Mouse (Mus musculus): ENCODE data around the gene Nckap5l. TPM values are rescaled to one million over a fixed set of nuclear protein-coding genes. Genes with fewer than 3 reads are reported as not detected.

Nckap5l gene
- polyA plus RNA-seq, 1 experiment: 48.6 TPM

GRCm38 (mm10) chr15:99376240-99376639 is 81.3 kb downstream of the Nckap5l start:
- TF ChIP-seq CTCF (IDR thresholded peaks at IDR 0.05; ENCODE audit: borderline replicate concordance, control insufficient read depth, extremely low read depth, insufficient read depth, low read length, poor library complexity) (no peak), POLR2A (IDR thresholded peaks at IDR 0.05; ENCODE audit: control insufficient read depth, extremely low read depth, insufficient read depth, low read length, poor library complexity) (no peak)
- H3K4me1 ChIP-seq (replicated peaks; ENCODE audit: control insufficient read depth, insufficient read depth, low read length): no peaks in the 10 kb centered on the region
- no peak overlapping the region for H3K27ac ChIP-seq (ENCODE audit: control insufficient read depth, insufficient read depth, low read length)
- H3K36me3 ChIP-seq (ENCODE audit: control insufficient read depth, insufficient read depth, low read length): no peaks in the 10 kb centered on the region
- 98% methylated on average over 5 of the region's 5 CpGs for WGBS
- H3K27me3 ChIP-seq (ENCODE audit: control insufficient read depth, insufficient read depth, low read length): no peaks in the 10 kb centered on the region
- H3K4me3 ChIP-seq (ENCODE audit: control insufficient read depth, insufficient read depth, low read length): no peak overlapping the region
- DNase-seq: no peak

GRCm38 (mm10) chr15:99375581-99375980 is 82.0 kb downstream of the Nckap5l start:
- H3K36me3 ChIP-seq (ENCODE audit: control insufficient read depth, insufficient read depth, low read length): no peaks in the 10 kb centered on the region
- H3K4me3 ChIP-seq (ENCODE audit: control insufficient read depth, insufficient read depth, low read length): no peak overlapping the region
- no peaks in the 10 kb centered on the region for H3K27me3 ChIP-seq (ENCODE audit: control insufficient read depth, insufficient read depth, low read length)
- peaks cover 2% of the 10 kb centered on the region; the same call in 1 of the 2 replicates for H3K4me1 ChIP-seq (replicated peaks; ENCODE audit: control insufficient read depth, insufficient read depth, low read length)
- DNase-seq: no peak
- TF ChIP-seq POLR2A (IDR thresholded peaks at IDR 0.05; ENCODE audit: control insufficient read depth, extremely low read depth, insufficient read depth, low read length, poor library complexity) (no peak), CTCF (IDR thresholded peaks at IDR 0.05; ENCODE audit: borderline replicate concordance, control insufficient read depth, extremely low read depth, insufficient read depth, low read length, poor library complexity) (no peak)
- 97% methylated on average over 3 of the region's 3 CpGs for WGBS
- H3K27ac ChIP-seq (ENCODE audit: control insufficient read depth, insufficient read depth, low read length): no peak overlapping the region

DNA sequence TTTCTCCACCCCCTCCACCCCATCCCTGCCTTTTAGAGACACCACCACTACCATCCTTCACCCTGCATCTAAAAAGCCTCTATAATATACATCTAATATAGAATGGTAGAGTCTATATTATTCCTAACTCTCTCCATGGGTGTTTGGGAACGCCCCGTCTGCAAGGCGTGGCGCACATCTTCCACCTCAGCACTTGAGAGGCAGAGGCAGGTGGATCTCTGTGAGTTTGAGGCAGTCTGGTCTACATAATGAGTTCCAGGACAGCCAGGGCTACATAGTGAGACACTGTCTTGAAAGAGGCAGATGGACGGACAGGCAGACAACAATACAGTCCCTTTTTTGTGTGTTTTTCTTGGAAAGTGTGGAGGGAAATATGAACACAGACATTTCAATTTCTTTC is 82.5 kb downstream of the Nckap5l start:
- TF ChIP-seq POLR2A (IDR thresholded peaks at IDR 0.05; ENCODE audit: control insufficient read depth, extremely low read depth, insufficient read depth, low read length, poor library complexity) (no peak), CTCF (IDR thresholded peaks at IDR 0.05; ENCODE audit: borderline replicate concordance, control insufficient read depth, extremely low read depth, insufficient read depth, low read length, poor library complexity) (no peak)
- H3K4me3 ChIP-seq (ENCODE audit: control insufficient read depth, insufficient read depth, low read length): no peak overlapping the region
- no peaks in the 10 kb centered on the region for H3K36me3 ChIP-seq (ENCODE audit: control insufficient read depth, insufficient read depth, low read length)
- no peak overlapping the region for H3K27ac ChIP-seq (ENCODE audit: control insufficient read depth, insufficient read depth, low read length)
- 97% methylated on average over 5 of the region's 5 CpGs for WGBS
- peaks cover 3% of the 10 kb centered on the region; the same call in 1 of the 2 replicates for H3K4me1 ChIP-seq (replicated peaks; ENCODE audit: control insufficient read depth, insufficient read depth, low read length)
- no peak for DNase-seq
- no peaks in the 10 kb centered on the region for H3K27me3 ChIP-seq (ENCODE audit: control insufficient read depth, insufficient read depth, low read length)

DNA sequence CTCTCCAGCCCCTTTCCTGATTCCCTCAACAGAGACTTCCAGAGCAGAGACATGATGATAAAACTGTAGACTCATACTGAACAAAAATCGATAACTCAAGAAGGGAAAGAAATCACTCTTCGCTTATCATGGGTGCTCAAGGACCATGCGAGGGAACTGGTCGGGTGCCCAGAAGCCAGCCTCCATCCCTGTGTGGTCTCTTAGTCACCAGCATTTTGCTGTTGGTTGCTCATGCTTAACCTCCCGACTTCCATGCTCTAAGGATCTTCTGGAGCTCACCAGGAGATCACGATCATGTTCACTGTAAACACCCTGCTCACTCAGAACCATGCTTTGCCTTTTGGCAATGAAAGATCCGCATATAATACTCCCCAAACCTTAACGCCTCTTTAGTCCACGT is 84.8 kb downstream of the Nckap5l start:
- H3K4me1 ChIP-seq (replicated peaks; ENCODE audit: control insufficient read depth, insufficient read depth, low read length): peaks cover 7% of the 10 kb centered on the region
- H3K27ac ChIP-seq (ENCODE audit: control insufficient read depth, insufficient read depth, low read length): no peak overlapping the region
- no peak for TF ChIP-seq POLR2A (IDR thresholded peaks at IDR 0.05; ENCODE audit: control insufficient read depth, extremely low read depth, insufficient read depth, low read length, poor library complexity)
- TF ChIP-seq CTCF (IDR thresholded peaks at IDR 0.05; ENCODE audit: borderline replicate concordance, control insufficient read depth, extremely low read depth, insufficient read depth, low read length, poor library complexity): no peak
- DNase-seq: no peak
- 89% methylated on average over 9 of the region's 9 CpGs for WGBS
- no peaks in the 10 kb centered on the region for H3K36me3 ChIP-seq (ENCODE audit: control insufficient read depth, insufficient read depth, low read length)
- no peaks in the 10 kb centered on the region for H3K27me3 ChIP-seq (ENCODE audit: control insufficient read depth, insufficient read depth, low read length)
- no peak overlapping the region for H3K4me3 ChIP-seq (ENCODE audit: control insufficient read depth, insufficient read depth, low read length)

Other genes with a start within 250 kb of the Nckap5l start
- 83.5 and 85.5 TPM in 2 replicates for gene Kcnh3, start 232.9 kb downstream of the Nckap5l start, polyA plus RNA-seq (2012; rRNA removed)
- 131 and 133 TPM in 2 replicates for gene Mcrs1, start 205.8 kb downstream of the Nckap5l start, polyA plus RNA-seq (2012; rRNA removed)
- gene Prpf40b, start 162.7 kb downstream of the Nckap5l start, polyA plus RNA-seq (2012; rRNA removed): 29.3 and 37.0 TPM in 2 replicates
- gene Fam186b, start 161.9 kb downstream of the Nckap5l start, polyA plus RNA-seq (2012; rRNA removed): 0.04 and 0.11 TPM in 2 replicates
- 55.5 and 59.6 TPM in 2 replicates for gene Fmnl3, start 87.3 kb downstream of the Nckap5l start, polyA plus RNA-seq (2012; rRNA removed)
- gene Tmbim6, start 64.9 kb downstream of the Nckap5l start, polyA plus RNA-seq (2012; rRNA removed): 723 and 818 TPM in 2 replicates
- 12.4 and 13.7 TPM in 2 replicates for gene Bcdin3d, start 17.0 kb upstream of the Nckap5l start, polyA plus RNA-seq (2012; rRNA removed)
- gene Faim2, start 70.4 kb upstream of the Nckap5l start, polyA plus RNA-seq (2012; rRNA removed): 0.18 and 0.81 TPM in 2 replicates
- 0.47 TPM in 1 of 2 replicates, not detected in the other for gene Aqp2, start 121.3 kb upstream of the Nckap5l start, polyA plus RNA-seq (2012; rRNA removed)
- gene Aqp5, start 133.0 kb upstream of the Nckap5l start, polyA plus RNA-seq (2012; rRNA removed): 2.7 and 3.3 TPM in 2 replicates
- 0.24 and 0.40 TPM in 2 replicates for gene Aqp6, start 143.7 kb upstream of the Nckap5l start, polyA plus RNA-seq (2012; rRNA removed)
- gene Racgap1, start 193.9 kb upstream of the Nckap5l start, polyA plus RNA-seq (2012; rRNA removed): 80.2 and 95.6 TPM in 2 replicates
- 0.13 and 0.19 TPM in 2 replicates for gene Asic1, start 212.6 kb upstream of the Nckap5l start, polyA plus RNA-seq (2012; rRNA removed)
- 106 and 111 TPM in 2 replicates for gene Smarcd1, start 244.4 kb upstream of the Nckap5l start, polyA plus RNA-seq (2012; rRNA removed)
- not detected in 2 replicates for gene Gm17349, start 247.7 kb upstream of the Nckap5l start, polyA plus RNA-seq (2012; rRNA removed)

Measured in thymus, adult 2 months (tissue).